Mouse (Mus musculus) intestine, embryonic 14.5 days (tissue): Measurements from ENCODE around the gene Myl7. TPM values are rescaled to one million over a fixed set of nuclear protein-coding genes. Genes with fewer than 3 reads are reported as not detected.

Source experiments
- polyA plus RNA-seq: library from polyadenylated mRNA; unstranded; fragments of >200 nt; fragmentation: Nextera tagmentation; extraction: Ambion mirVana; gene quantifications from 2 replicates; pipeline ENCODE4 v1.2.1, GENCODE M21; 2014

The Myl7 gene
- polyA plus RNA-seq, 1 experiment from 2014 or later: 33.3 TPM

Other genes starting within 250 kb of the Myl7 start
- 229 and 246 TPM in 2 replicates for gene Mrps24, start 183.1 kb downstream of the Myl7 start, polyA plus RNA-seq
- gene Urgcp, start 136.4 kb downstream of the Myl7 start, polyA plus RNA-seq: 17.6 and 18.2 TPM in 2 replicates
- gene Dbnl, start 110.3 kb downstream of the Myl7 start, polyA plus RNA-seq: 116 and 126 TPM in 2 replicates
- gene Pgam2, start 95.0 kb downstream of the Myl7 start, polyA plus RNA-seq: 2.0 and 2.4 TPM in 2 replicates
- gene Polm, start 60.8 kb downstream of the Myl7 start, polyA plus RNA-seq: 10.2 and 10.8 TPM in 2 replicates
- 37.6 and 37.9 TPM in 2 replicates for gene Aebp1, start 36.8 kb downstream of the Myl7 start, polyA plus RNA-seq
- gene Pold2, start 20.5 kb downstream of the Myl7 start, polyA plus RNA-seq: 130 and 137 TPM in 2 replicates
- 1.2 and 2.3 TPM in 2 replicates for gene Gck, start 51.3 kb upstream of the Myl7 start, polyA plus RNA-seq
- 23.0 and 23.3 TPM in 2 replicates for gene Ykt6, start 56.9 kb upstream of the Myl7 start, polyA plus RNA-seq
- 2.9 and 3.4 TPM in 2 replicates for gene Camk2b, start 167.6 kb upstream of the Myl7 start, polyA plus RNA-seq